Mouse (Mus musculus) right cerebral cortex, postnatal 36 days (tissue): ENCODE results near the gene Safb.
"Not testable (repeated sequence)": the region's sequence is repeated elsewhere in the genome, so short reads cannot be mapped to it uniquely, and the experiment has no call there.

ENCODE experiments used
- DNase-seq, 2 experiments: peaks; one replicate each; pipeline ENCODE4 v3.0.0; 2022; ENCODE audit warnings: low spot score in 2 of 2, mixed read lengths in 1 of 2

Gene Safb

GRCm38 (mm10) chr17:56611323-56611722, 26.7 kb downstream of the Safb start:
- DNase-seq = no peak

GRCm38 (mm10) chr17:56611861-56612564, 27.4 kb downstream of the Safb start:
- no peak for DNase-seq

GRCm38 (mm10) chr17:56612565-56612939, 27.9 kb downstream of the Safb start:
- not testable (repeated sequence) for DNase-seq

- peak; percentile 93 to 94 for DNase-seq
Measured at GRCm38 (mm10) chr17:56613236-56613844, 28.7 kb downstream of the Safb start, which contains the start of gene Rpl36. Gene Rpl36 (plus strand): TSS chr17:56613416.

- not testable (repeated sequence) for DNase-seq
Measured at GRCm38 (mm10) chr17:56613893-56614292, 29.3 kb downstream of the Safb start.

- no peak for DNase-seq
Measured at GRCm38 (mm10) chr17:56614391-56615135, 29.9 kb downstream of the Safb start.

GRCm38 (mm10) chr17:56615136-56615784, 30.6 kb downstream of the Safb start:
- no peak for DNase-seq

GRCm38 (mm10) chr17:56615792-56616191, 31.2 kb downstream of the Safb start:
- no peak for DNase-seq

GRCm38 (mm10) chr17:56616725-56617124, 32.1 kb downstream of the Safb start:
- DNase-seq = no peak

GRCm38 (mm10) chr17:56617628-56618027, 33.0 kb downstream of the Safb start:
- DNase-seq = no peak

GRCm38 (mm10) chr17:56625495-56625894, 40.9 kb downstream of the Safb start:
- DNase-seq = no peak

GRCm38 (mm10) chr17:56626260-56626659, 41.6 kb downstream of the Safb start:
- no peak for DNase-seq

GRCm38 (mm10) chr17:56626754-56627470, 42.3 kb downstream of the Safb start, which contains the start of gene Lonp1:
Gene Lonp1 (minus strand): TSS chr17:56626887.
- DNase-seq = peak; percentile 94

- no peak for DNase-seq
Measured at GRCm38 (mm10) chr17:56627530-56628277, 43.1 kb downstream of the Safb start, which contains the start of gene Catsperd. Gene Catsperd (plus strand): TSS chr17:56628143.

- DNase-seq = not testable (repeated sequence)
Measured at GRCm38 (mm10) chr17:56629800-56630781, 45.5 kb downstream of the Safb start.

GRCm38 (mm10) chr17:56631807-56632206, 47.2 kb downstream of the Safb start:
- DNase-seq = no peak

- no peak for DNase-seq
Measured at GRCm38 (mm10) chr17:56634023-56634422, 49.4 kb downstream of the Safb start.

GRCm38 (mm10) chr17:56643237-56643636, 58.6 kb downstream of the Safb start:
- no peak for DNase-seq

GRCm38 (mm10) chr17:56647546-56647945, 62.9 kb downstream of the Safb start:
- DNase-seq = no peak
